Mouse (Mus musculus) right cerebral cortex, postnatal 14 days (tissue): ENCODE results near the gene Tanc1.

Source experiments
- DNase-seq: peaks from one replicate; pipeline ENCODE4 v3.0.0; 2022

Tanc1 gene

DNA sequence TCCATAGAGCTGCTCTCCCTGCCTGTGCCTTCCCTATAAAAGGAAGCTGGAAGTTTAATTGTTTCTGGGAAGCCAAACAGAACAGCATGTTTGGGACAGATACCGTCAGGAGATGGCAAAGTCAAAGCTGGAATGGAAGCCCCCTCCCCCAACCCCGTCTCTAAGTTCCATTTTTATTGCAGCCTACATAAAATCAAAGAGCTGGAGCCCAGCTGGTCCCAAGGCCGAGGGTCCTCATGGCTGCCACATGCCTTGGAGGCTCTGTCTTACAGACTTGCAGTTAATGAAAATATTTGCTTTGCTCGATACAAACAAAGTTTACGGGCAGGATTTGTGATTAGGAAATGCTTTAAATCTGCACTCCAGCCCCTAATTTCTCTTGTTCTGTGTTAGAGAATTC is 109.9 kb downstream of the Tanc1 start:
- DNase-seq: no peak

DNA sequence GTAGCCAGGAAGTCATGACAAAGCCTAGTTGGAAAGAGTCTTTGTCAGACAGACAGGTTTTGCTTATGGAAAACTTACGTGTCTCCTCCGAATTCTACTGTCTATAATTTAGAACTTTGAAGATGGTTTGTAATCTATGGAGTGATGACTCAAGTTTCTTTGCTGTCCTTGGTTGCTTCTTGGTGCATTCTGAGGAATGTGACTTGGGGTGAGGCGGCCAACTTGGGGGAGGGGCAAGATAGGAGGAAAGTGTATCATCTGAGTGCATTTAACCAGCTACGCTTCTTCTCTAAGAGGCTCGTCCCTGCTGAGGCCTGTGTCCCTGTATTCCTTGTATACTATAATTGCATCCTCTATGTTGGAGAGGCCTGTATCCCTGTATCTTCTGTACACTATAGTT is 111.5 kb downstream of the Tanc1 start:
- no peak for DNase-seq

DNA sequence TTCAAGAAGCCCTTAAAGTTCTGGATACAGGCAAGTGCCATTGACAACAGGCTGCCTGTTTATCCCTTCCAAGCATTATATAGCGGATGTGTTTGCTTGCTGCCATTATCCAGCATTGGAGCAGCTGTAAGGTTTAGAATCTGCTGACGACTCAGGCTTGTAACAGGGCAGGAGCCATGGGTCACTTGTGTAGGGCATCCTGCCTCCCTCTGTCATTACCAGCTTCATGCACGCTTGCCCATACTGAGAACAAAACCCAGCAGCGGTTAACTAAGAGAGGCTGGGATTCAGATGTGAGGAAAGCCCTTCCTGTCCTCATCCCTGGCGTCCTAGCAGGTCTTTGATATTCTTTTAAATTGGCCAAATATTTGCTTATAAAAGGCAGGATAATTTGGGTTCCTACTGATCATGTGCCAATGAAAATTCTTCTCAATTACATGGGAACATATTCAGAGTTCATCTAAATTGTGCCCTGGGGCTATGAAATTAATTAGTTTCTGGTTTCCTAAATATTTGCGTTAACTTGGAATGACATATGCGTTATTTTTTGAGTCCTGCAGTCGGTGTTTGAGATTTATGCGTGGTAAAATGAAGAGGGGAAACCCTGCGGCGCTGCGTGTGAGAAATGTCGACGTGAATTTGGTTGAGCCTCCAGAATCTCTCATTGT is 113.8 kb downstream of the Tanc1 start:
- DNase-seq: no peak

DNA sequence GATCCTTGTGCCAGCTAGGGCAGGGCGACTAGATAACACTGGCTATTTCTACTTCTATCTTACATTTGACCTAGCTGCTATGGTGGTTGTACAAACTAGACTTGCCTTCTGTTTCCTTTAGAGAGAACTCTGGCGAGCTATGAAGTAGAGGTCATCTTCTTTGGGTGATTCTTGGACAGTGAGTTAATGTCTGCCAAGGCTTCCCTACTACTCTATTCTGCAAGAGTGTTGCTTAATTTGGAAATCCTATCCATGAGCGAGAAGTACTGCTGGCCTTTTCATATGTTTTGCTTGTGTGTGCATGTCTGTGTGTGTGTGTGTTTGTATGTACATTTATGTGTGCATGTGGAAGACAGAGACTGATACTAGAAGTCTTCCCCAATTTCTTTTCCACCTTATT is 120.0 kb downstream of the Tanc1 start:
- no peak for DNase-seq

DNA sequence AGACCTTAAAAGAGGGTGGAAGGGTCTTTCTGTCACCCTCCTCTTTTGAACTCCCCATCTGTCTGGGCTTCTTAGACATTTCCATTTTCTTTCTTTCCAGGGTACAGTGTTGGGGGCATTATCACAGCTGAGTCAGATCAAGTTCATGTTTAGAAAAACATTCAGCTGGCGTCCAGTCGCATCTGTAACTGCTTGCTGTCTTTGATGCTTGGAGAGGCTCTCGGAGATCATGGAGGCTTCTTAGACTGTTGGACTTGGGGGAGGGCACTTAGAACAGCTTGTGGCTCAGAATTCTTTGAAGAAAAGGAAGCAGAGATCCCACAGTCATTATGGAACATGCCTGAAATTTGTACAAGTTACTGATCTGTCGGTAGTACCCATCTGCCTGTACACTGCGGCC is 121.6 kb downstream of the Tanc1 start:
- no peak for DNase-seq

DNA sequence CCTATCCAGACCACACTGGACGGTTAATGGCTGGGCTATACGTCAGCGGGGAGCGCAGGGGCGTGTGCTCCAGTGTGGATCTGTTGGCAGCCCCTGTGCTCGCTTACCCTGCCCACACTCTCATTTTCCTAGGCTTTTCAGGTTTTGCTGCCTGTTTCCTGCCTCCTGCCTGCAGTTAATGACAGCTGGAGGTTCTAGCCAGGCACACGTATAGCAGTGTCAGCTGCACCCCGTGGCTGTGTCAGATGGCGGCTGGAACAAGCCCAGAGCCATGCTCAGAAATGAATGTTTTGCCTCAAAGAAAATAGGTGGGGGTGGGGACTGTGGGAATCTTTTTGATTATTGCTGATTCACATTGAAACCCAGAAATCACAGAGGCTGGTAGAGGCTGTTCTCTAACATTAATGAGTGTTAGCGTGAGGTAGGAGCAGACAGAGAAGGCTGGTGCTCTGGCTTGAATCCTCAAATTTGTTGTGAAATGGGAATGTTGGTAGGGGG is 124.6 kb downstream of the Tanc1 start:
- no peak for DNase-seq

DNA sequence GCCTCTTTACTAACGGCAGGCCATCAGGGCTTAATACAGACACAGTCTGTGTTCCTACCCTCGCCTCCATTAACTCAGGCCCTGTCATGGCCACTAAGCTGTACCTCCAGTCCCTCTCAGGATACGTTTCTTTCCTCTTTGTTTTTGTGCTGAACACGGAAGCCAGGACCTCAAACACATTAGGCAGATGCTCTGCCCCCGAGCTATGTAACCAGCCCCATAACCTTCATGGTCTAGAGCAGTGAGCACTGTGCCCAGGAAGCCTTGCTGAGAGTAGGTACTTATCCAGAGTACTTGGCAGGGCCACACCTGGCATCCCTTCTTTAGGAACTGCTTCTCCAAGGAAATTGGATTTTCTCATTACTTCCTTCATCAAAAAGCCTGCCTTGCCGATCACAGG is 125.5 kb downstream of the Tanc1 start:
- no peak for DNase-seq

DNA sequence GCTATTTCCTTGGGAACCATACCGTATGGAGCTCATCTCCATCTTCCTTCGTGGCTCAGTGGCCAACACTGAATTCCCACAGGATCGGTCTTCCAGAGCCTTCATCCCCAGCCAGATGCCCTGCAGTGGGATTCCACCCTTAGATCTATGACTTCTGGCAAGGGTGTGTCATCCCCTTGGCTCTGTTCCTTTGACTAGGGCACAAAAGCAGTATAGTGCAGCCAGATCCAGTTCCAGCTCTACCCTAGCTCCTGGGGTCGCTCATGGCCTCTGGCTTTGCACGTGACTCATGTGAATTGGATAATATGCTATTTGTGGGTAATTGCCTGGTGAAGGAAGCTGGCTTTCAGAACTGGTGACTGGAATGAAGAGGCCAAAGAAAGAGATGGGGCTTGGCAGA is 126.5 kb downstream of the Tanc1 start:
- no peak for DNase-seq

DNA sequence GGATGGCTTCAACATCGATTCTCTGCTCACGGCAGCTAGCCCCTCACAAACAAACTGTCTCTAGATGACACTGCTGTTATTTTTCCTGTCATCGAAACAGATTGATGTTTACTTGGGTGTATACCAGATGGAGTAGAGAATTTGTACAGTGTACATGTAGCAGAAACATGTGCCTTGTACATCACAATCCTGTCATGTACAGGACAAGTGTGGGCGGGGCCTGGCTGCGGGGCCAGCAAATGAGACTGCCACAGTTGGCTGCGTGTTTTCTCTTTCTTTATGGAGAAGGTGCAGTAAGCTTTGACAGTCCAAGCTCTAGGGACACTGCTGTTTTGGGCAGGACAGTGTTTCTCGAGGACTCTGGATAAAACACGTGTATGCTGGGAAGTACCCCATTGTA is 127.2 kb downstream of the Tanc1 start:
- DNase-seq: no peak

DNA sequence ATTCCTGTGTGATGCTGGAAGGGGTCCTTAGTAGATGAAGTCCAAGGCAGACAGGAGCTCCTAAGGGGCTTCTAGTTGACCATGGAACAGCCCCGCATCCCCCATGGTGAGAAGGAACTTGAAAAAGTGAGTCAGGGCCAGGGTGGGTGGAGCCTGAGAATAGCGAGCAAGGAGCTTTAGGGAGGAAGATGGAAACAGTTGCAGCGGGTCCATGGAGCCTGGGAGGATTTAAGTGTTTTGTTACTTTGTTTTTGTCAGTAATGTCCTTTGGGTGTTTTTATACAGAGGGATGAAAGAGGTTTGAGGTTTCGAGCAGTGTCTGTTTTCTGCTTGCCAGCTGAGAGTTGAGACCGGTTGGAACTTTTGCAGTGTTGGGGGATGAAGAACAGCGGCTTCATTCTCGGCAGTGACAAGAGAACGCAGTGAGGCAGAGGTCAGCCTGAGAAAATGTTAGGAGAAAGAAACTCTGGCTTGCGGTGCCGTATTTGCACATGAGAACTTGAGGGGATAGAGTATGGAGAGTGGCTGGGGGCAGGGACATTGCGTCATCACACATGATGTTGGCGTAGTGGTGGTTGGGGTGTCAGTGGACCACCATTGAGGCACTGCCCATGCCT is 130.8 kb downstream of the Tanc1 start:
- no peak for DNase-seq

DNA sequence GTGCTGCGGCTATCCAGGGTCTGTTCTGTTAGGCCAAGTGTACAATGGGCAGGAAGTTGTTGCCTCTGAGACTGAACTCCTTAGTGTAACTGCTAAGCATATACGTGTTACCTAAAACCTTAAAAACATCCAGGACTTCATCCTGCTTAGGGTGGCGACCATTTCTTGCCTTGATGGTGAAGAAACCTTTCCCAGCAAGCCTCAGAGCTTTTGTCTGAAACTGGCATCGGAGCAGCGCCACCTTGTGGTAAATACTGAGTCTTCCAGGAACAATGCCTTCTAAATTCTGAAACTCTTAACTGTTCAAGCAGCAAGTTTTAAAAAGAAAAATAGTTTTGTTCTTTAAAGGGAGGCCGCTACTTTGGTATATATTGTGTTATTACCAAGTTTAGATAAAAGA is 133.6 kb downstream of the Tanc1 start:
- peak; percentile 70 for DNase-seq

DNA sequence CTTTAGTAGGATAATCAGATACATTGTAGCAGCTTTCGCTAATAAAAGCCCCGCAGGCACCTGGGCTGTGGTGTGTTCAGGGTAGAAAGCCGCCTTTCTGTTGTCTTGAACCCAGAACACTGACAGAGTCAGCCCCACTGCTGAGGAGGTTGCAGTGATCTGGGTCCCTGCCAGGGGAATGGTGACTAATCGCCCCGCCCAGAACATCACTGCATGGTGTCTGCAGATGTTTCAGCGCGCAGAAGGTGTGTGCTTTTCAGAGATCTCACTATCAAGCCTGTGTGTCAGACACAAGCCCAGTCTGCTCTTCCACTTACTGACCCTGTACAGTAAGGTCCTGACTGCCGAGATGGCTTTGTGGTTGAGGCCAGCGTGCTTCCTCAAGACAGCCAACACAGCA is 134.2 kb downstream of the Tanc1 start:
- no peak for DNase-seq

DNA sequence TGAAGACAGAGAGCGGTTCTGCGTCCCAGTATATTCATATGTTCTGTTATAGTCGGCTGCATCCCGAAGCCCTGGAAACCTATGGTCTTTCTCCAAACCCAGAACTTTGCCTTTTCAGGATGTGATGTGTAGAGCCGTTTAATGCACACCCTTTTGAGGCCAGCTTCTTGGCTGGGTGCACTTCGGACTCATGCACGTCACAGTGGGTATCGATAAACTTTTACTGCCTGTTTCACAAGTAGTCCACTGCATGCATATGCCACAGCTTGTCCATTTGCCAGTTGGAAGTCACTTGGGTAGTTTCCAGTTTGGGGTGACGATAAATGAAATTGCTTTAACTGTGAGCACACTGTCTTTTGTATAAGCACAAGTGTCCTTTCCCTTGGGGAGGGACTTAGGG is 135.9 kb downstream of the Tanc1 start:
- no peak for DNase-seq

DNA sequence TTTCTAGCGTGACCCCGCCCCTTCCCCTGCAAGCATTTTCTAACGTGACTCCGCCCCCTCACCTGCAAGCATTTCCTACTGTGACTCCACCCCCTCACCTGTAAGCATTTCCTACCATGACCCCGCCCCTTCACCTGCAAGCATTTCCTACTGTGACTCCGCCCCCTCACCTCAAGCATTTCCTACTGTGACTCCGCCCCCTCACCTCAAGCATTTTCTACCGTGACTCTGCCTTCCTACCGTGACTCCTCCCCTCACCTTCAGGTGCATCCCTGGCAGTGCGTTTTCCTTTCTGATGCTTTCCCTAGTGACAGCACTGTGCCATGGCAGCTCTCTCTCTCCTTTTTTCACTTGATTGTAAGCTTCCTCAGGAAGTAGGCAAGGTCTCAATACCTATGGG is 137.5 kb downstream of the Tanc1 start:
- no peak for DNase-seq

DNA sequence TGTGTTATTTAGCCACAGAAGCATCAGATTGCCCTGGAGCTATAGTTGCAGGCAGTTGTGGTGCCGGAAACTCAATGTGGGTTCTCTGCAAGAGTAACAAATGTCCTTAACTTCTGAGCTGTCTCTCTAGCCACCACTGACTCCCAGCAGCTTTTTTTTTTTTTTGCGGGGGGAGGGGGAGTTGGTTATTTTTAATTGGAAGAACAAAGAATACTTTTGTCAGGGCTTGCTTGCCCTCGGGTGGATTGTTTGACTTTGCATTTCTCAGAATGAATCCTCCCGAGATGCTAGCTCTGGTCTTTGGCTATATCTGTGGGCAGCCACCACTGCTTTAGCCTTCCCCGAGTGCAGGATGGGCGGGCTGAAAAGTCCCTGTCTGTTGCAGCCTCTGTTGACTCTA is 139.3 kb downstream of the Tanc1 start:
- DNase-seq: no peak

DNA sequence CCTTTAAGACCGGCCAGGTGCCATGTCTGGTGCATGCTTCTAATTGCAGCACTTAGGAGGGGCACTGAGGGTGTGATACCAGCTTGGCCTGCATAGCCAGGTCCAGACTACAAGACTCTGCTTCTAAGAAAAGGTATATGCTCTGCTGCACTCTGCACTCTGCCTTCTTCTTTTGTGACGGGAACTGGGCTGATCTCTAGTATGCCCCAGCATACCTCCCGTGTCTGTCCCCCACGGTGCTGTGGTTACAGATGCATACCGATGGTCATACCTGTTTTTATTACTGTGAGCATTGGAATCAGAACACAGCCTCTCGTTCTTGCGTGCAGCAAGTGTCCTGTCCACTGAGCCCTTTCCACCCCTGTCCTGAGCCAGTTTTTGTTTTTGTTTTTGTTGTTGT is 140.3 kb downstream of the Tanc1 start:
- no peak for DNase-seq

DNA sequence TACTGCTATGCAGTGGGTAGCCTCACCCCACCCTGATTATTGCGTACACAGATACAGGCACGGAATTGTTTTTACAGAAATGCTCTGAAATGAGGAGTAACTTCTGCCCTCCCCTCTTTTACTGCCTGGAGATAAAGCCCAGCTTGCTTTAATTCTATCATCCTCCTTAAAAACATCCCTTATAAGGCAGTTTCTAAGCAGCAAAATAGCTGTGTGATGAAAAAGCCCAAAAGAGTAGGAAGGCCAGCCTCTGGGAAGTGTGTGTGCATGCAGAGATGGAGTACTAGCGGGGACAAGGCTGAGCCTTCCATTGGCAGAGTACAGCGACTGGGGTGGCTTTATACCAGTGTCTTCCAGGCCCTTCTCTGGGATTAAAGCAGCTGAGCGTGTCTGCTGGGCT is 140.9 kb downstream of the Tanc1 start:
- no peak for DNase-seq

DNA sequence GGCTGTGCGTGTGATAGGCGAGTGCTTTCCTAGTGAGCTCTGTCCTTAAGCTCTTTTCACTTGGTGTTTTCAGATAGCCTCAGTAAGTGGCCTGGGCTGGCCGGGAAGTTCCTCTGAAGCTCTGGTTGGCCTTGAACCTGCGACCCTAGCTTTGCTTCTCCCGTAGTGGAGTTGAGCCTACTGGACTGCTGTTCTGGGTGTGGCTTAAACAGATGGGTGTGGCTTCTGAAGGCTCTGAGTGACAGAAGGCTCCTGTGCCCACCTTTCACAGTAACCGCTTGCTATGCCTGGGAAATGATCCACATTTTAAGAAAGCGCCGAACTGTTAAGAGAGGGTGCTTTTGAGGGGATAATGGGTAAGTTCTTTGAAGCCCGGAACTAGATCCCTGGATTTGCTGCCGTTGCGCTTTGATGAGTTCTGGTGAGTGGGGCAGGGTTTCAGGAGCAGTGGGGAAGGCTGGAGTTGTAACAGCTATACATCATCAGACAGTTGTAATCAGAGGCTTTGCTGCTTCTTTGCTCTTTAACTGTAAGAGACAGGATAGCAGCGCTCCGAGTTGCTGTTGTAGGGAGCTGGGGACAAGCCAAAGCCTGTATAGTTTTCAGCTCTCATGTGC is 144.4 kb downstream of the Tanc1 start:
- DNase-seq: no peak

DNA sequence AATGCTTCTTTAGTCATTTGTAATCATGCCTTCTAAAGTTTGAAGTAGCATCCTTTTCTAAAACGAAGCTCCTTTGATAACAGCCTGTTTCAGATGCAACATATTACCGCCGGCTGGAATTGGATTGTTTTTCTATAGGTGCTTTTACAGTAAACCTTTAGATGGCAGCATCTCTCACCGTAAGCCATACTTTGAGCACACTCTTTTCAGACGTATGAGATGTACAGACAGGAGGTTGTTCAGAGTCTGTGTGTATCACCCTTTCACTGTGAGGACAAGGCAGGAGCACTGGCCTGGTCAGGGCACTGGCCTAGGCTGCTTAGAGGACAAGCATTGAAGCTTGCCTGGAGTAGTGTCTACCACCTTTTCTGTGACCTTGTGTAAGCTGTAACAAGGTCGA is 145.2 kb downstream of the Tanc1 start:
- DNase-seq: no peak

DNA sequence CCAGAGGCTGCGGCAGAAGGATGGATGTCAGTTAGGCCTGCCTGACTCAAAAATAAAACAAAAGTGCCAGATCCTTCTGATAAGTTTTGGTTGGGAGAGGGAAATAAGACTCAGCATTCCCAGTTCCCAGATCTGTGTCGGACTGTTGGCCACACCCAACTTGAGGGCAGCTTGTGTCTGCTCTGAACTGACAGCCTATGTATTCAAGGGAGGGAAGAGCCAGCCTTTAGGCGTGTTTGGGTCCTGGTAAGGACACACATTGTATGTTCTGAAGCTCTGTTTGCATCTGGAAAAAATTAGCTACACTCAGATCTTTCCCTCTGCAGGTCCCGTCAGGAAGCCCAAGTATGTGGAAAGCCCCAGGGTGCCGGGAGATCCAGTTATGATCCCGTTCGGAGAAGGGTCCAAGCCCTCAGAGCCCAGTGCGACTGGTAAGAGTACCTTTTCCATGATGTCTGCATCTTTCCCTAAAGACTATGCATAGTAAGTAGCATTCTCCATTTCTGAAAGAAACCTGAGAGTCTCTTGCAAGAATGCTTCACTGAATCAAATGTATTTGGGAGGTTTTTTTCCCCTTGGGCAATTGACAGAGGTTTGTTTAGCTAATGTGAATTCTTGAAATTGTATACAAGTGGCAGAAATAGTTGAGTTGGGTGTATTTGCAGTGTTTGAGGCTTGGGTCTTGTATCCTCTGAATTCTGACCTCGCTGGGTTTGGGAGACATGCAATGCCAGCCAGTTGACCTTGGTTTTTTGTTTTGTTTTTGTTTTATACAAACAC is 146.5 kb downstream of the Tanc1 start:
- DNase-seq: no peak

DNA sequence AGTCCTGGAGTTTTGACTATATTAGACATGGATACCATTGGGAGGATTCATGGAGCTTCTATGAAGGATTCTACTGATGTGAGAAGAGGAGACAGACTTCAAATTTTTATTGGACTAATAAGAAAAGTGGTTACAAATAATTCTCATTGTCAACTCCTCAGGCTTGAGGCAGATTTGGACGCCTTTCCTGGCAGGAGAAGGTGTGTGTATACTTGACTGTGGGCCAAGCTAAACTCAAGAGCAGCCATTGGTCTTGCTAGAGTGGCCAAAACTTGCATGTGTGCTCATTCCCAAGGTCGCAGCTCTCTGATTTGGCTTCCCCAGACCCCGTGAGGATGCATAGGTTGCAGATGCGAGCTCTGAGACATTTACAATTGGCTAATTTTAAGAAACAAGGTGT is 148.9 kb downstream of the Tanc1 start:
- no peak for DNase-seq

DNA sequence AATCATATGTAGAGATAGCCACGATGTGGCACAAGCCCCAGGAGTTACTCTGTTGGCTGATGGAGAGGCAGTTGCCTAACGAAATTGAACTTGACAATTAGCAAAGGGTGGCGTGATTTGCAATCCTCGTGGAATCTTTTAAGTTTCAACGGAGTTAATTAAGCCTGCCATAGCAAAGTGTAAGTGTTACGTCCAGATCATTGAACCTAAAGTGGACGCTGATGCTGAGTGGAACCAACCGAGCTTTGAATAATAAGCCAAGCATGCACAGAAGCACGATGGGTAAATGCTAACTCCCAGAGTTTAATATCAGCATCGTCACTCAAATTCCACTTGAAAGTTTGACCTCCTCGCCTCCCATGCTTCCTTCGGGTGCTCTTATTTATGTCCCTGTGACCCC is 149.3 kb downstream of the Tanc1 start:
- no peak for DNase-seq

DNA sequence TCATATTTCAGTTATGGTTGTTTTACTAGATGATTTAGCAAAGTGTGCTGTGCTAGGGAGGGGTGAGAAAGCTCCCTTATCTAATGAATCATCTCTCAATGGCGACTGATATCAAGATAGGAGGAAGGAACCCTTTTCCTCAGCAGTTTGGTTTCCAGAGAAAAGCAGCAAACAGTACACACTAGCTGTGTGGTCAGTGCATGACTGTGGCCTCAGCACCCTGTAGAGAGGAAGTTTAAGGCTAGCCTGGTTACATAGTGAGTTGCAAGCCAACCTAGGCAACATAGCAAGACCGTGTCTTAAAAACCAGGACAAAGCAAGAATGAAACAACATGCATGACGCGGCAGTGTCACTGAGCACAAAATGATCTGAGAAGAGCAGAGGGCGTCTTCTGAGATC is 150.4 kb downstream of the Tanc1 start:
- no peak for DNase-seq

DNA sequence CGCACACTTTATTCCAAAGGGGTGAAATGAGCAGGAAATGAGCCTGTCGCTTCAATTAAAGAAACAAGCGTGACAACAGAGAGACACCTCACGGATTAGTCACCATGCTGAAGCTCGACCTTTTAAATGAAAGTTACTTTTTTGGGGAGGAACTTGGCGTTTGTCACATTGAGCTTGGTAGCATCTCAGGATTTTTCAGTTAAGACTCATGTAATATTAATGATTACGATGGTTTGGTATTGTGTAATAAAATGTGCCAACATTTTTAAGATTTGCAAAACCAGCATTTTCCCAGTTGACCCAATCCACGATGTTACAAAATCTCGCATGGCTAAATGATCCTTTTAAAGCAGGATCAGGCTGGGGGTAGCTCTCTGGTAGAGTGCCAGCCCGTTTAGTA is 153.8 kb downstream of the Tanc1 start:
- no peak for DNase-seq
